Mouse (Mus musculus): ENCODE measurements around the gene Olfr1299.

The Olfr1299 gene

DNA sequence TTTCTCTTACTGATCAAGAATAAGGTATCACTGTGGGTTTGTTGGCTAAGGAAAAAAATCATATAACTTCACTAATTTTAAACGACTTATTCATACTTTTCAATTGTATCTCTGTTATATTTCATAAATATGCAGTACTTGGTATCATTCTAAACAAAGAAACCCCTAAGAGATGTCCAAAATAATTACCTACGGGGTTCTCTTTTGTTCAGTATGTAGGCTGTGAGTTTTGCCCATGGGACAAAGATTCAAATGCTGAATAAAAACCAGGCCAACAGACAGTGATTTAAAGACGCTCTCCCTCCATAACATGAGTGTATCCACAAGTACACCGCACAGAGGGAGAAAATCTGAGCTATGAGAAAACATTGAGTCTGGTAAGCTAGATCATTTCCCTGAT lies at the start of gene Olfr1299:
TSS of gene Olfr1299 (plus strand) at position 301 of the 400 bp plus-strand sequence.
- DNase-seq (ENCODE audit: low spot score): no peak

DNA sequence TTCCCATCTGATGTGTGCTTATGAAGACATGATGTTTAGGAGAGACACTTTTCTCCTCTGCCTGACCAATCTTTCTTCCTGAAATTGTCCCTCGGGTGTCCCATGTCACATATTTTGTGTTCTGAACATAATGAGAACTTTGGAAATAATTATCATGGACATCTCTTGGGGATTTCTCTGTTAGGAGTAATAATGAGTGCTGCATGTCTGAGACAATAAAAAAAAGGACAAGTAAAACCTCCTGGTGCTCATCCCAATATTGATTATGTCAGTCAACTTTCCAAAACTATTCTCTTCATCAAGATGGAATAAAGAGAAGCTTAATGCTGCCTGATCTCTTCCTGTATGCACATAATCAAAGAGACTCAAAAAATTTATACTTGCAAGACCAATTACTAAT lies 34.8 kb upstream of the Olfr1299 start, which contains the start of gene Olfr1297:
TSS of gene Olfr1297 (minus strand) at position 101 of the 400 bp plus-strand sequence.
- no peak for DNase-seq (ENCODE audit: low spot score)

DNA sequence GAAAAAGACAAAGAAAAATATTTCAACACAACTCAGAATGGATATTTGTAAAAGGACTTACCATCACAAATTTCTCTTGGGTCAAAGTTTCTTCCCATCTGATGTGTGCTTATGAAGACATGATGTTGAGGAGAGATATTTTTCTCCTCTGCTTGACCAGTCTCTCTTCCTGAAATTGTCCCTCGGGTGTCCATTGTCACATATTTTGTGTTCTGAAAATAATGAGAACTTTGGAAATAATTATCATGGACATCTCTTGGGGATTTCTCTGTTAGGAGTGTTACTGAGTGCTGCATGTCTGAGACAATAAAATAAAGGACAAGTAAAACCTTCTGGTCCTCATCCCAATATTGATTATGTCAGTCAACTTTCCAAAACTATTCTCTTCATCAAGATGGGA lies 12.1 kb upstream of the Olfr1299 start, which contains the start of gene Olfr1298:
TSS of gene Olfr1298 (minus strand) at position 101 of the 400 bp plus-strand sequence.
- DNase-seq (ENCODE audit: low spot score): no peak
